Mouse (Mus musculus) layer of hippocampus, adult 2 months (tissue): ENCODE data around the gene Ghrhr. TPM values are rescaled to one million over a fixed set of nuclear protein-coding genes. Genes with fewer than 3 reads are reported as not detected.

Experiments
- DNase-seq, 2 experiments: peaks; one replicate each; pipeline ENCODE4 v3.0.0; 2022; ENCODE audit warnings: low spot score in 2 of 2
- H3K27ac ChIP-seq: fragments of 200-600 bp; 2 replicates; pipeline ENCODE4 v1.8.1; 2022
- H3K4me3 ChIP-seq: fragments of 200-600 bp; 2 replicates; pipeline ENCODE4 v1.8.1; 2022; ENCODE audit warnings: mild to moderate bottlenecking
- CTCF ChIP-seq: fragments of 200-600 bp; conservative IDR thresholded peaks from 2 replicates; pipeline ENCODE4 v1.8.1; 2022; ENCODE audit warnings: antibody characterized with exemption, mild to moderate bottlenecking, moderate library complexity
- total RNA-seq, 2 experiments: library from RNA; stranded (reverse); gene quantifications; 2 replicates each; pipeline ENCODE4 v1.2.3; 2021

The Ghrhr gene
- total RNA-seq, 2 experiments from 2014 or later, result not detected

DNA sequence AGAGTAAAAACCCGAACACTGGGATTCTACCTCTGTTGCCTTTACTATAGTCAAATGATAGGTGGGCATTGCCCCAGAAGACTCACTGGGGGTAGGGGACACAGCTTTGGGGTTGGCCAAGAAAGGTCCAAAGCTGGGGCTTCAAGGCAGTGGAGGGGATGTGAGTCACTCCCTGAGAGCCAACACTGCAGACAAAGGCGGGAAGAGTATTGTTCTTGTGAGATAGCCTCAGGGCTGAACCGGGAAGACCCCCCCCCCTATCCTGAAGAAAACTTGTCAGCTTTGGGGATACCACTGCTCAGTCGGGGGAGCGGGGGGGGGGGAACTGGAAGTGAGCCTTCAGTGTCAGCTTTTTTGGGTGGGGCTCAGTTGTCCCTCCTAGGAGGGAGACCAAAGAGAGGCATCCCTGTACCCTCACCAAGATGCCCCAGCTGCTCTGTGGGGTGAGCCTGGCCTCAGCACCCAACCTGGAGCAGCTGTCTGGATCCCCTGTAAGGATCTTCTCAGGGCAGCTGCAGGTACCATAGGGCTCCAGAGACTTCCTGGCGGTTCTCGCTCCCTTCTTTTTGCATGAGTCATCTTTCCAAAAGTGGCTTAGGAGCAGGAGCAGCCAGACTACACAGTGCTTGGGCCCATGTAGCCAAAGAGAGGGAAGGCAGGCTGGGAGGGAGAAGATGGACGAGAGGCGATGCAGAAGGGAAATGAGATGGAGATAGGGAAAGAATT is 31.6 kb upstream of the Ghrhr start:
- Histone ChIP-seq H3K27ac (no peak overlapping the region), H3K4me3 (no peak overlapping the region)
- no peak for DNase-seq
- no peak for TF ChIP-seq CTCF

DNA sequence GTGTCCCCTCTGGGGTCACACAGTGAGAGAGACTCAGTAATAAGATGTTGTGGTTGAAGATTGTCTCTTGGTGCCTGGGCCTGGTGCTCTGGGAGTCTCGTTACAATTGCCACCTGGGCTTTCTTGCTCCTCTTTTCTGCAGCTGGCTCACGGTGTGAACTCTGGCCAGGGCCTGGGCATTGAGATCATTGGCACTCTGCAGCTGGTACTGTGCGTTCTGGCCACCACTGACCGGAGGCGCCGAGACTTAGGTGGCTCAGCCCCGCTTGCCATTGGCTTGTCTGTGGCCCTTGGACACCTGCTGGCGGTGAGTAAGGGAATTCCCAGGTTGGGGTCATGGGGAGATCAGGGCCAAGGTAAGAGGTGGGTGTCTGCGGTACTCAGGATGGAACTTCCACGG is 30.8 kb upstream of the Ghrhr start:
- no peak for DNase-seq
- TF ChIP-seq CTCF, result no peak
- Histone ChIP-seq H3K4me3 (no peak overlapping the region), H3K27ac (no peak overlapping the region)

DNA sequence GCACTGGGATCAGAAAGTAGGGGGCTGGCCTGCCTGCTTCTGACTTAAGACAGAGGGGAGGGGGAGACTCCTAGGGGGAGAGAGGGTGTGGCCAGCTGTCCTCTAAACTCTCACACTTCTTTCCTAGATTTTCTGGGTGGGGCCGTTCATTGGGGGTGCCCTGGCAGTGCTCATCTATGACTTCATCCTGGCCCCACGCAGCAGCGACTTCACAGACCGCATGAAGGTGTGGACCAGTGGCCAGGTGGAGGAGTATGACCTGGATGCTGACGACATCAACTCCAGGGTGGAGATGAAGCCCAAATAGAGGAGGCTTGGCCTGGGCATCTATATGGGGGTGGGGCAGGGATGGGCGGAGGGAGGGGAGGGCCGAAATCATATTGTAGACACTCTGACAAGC is 29.6 kb upstream of the Ghrhr start:
- no peak overlapping the region for H3K4me3 ChIP-seq
- TF ChIP-seq CTCF, result no peak
- DNase-seq, result no peak
- H3K27ac ChIP-seq, result no peak overlapping the region

DNA sequence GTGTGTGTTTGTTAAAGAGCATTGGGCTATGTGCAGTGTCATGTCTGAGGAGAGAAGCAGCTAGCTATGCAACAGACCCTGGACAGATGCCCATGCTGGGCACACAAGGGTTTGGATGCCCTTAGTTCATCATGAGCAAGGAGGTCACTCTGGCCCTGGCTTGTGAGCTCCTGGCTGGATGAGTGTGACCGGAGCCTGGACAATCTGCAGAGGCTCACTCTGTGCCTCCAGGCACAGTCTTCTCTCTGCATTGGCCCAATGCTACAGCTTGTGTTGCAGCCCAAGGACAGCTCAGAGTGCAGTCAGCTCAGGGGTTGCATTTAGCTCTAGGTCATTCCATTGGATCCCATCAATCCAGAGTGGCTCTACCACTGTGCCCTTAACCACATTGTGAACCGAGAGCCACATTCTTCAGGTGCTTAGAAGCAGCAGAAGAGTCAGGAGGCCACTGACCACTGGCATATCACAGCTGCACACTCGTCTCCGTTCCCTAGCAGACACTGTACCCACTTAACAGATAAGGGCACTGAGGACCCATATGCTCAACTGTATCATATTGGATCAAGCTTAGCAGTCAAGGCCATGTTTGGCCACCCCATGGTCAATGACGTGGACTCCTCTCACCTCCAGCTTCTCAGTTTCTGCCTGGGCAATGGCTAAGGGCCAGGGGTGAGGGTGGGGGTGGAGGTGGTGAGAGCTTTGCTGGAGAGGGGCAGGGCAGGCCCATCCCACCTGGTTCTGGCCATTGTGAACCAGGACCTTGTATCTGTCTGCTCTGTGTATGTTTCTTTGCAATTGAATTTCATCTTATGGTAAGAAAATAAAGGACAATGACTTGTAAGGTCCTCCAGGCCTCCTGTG is 28.2 kb upstream of the Ghrhr start:
- Histone ChIP-seq H3K4me3 (no peak overlapping the region), H3K27ac (no peak overlapping the region)
- DNase-seq, result no peak
- no peak for TF ChIP-seq CTCF

DNA sequence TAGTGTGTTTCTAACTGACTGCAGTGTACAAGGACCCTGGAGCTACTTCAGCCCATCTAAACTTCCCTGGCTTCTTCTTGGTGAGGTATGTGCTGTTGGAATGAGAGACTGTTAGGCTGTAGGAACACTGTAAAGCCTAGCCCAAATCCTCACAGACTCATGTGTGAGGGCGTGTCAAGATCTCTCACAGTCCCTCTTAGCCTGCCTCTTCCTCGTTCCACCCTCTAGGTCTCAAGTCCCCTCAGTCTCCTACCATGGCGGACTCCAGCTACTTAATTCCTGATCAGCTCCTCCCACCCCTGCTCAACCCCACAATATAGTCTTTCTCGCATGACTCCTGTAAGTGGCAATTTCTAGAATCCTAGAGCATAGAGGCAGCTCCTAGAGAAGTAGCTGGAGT is 26.9 kb upstream of the Ghrhr start:
- H3K27ac ChIP-seq, result no peak overlapping the region
- TF ChIP-seq CTCF, result no peak
- H3K4me3 ChIP-seq, result no peak overlapping the region
- DNase-seq, result no peak

DNA sequence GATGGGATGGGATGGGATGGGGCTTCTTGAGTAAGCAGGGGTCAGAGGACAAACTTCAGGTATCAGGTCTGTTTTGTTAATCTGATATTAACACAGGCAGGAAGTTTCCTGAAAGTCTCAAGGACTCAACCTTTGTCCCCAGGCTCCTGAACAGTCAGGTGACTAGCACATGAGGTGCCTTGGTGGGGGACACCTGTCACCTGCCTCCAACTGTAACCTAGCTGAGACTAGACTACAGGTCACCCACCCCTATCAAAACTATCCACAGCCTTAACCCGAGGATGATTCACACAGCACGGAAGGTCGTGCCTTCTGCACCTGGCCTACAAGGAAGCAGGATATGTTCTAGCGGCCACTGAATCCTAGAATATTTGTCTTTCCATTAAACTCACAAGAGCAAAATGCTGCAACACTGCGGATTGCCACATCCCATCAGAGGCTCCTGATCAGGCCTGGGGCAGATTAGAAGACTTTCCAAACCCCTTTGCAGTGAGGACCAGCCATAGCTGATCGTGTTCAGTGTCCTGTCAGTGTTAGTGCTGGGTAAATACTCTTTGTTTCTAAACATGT is 25.6 kb upstream of the Ghrhr start:
- Histone ChIP-seq H3K4me3 (no peak overlapping the region), H3K27ac (no peak overlapping the region)
- DNase-seq, result no peak
- TF ChIP-seq CTCF, result no peak

DNA sequence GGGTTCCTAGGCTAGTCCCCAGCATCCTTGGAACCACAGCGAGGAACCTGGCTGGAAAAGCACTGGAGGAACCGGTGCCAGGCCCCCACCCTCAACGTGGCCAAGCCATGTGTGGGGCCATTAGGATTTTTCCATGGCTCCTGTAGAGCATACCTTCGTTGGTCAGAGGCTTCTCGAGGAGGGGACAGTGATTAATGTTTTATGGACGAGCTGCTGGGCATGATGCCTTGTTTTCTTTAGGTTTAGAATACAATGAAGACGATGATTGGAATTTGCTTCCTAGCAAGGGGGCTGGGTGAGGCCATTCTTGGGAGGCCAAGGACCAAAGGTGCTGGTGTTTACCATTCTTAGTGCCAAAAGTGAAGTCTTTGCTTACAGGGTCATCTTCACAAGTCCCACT is 24.4 kb upstream of the Ghrhr start:
- no peak overlapping the region for H3K27ac ChIP-seq
- H3K4me3 ChIP-seq, result no peak overlapping the region
- TF ChIP-seq CTCF, result no peak
- no peak for DNase-seq

DNA sequence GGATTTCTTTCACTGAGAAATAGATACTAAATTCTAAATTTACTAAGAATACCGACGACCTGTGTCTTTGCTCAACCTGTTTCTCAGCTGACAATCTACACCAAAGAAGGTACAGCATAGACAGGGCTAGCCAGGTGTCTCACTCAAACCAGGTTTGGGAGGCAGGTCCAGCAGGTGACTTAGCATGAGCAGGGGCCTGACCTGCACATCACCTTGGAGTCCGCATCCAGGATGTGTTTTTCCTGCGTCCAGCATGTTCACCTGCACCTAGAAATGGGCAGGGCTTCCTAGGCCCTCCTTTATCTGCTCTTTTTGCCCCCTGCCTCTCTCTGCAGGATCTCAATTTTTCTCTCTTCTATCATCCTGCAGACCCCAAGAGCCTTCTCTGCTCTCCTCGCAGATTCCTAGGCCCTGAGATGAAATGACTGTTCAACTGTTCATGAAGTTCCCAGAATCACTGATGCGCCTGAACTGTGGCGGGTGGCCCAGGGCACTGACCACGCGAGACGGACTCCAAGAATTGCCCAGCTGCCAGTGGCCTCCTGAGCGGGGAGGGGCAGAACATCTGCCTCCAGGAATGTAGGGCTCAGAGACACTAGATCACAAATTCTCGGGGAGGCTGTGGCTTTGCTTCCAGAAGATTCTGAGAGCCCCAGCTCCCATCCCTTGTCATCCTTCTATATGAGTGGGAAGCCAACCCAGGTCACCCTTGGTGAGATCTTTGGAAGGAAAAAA is 22.2 kb upstream of the Ghrhr start:
- TF ChIP-seq CTCF, result no peak

DNA sequence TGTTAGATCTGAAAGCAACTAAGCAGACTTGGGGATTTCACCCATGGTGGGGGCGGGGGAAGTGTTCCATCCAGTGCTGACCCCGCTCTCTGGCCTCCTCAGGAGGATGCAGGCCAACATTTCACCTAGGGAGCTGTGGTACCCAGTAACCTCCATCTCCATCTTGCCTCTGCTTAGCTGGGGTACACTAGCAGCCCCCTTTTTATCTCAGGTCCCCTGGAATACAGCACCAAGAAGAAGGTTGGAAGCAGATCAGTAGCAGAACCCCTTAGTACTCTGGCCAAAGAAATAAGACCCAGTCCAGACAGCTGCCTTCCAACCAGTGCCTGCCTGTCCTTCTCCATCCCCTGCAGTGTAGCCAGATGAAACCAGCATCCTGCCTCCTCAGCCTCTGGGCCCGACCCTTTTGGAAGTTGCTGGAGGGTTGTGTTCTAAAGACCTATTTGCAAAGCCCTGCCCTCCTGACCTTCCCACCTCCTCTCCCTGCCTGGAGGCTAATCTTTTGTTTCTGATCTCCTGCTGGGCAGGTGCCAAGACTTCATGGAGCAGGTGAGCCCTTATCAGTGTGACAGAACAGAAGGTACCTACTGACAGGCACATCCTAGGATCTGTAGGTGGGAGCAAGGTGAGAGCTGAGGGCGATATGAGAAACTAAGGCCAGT is 21.5 kb upstream of the Ghrhr start:
- DNase-seq, result no peak
- Histone ChIP-seq H3K4me3 (no peak overlapping the region), H3K27ac (no peak overlapping the region)
- TF ChIP-seq CTCF, result no peak

More for the DNA sequence above, 22.2 kb upstream of the Ghrhr start:
- no peak for DNase-seq
- no peak overlapping the region for H3K4me3 ChIP-seq
- H3K27ac ChIP-seq, result no peak overlapping the region

DNA sequence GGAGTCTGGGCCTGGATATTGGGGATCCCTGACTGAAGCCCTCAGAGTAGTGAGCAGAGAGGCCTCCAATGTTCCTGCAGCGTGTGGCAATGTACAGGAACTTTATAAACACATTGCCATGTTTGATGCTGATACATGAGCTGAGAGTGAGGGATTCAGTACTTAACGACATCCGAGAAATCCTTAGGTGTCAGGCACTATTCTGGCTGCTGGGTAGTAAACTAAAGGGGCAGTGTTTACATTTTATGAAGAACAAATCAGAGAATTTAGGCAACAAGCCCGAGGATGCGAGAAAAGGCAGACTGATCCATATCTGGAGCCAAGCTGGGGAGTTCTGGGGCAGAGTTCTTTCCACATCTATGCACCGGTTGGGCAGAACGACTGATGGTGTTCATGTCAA is 20.5 kb upstream of the Ghrhr start:
- H3K4me3 ChIP-seq, result no peak overlapping the region
- DNase-seq, result no peak
- H3K27ac ChIP-seq, result no peak overlapping the region
- no peak for TF ChIP-seq CTCF

DNA sequence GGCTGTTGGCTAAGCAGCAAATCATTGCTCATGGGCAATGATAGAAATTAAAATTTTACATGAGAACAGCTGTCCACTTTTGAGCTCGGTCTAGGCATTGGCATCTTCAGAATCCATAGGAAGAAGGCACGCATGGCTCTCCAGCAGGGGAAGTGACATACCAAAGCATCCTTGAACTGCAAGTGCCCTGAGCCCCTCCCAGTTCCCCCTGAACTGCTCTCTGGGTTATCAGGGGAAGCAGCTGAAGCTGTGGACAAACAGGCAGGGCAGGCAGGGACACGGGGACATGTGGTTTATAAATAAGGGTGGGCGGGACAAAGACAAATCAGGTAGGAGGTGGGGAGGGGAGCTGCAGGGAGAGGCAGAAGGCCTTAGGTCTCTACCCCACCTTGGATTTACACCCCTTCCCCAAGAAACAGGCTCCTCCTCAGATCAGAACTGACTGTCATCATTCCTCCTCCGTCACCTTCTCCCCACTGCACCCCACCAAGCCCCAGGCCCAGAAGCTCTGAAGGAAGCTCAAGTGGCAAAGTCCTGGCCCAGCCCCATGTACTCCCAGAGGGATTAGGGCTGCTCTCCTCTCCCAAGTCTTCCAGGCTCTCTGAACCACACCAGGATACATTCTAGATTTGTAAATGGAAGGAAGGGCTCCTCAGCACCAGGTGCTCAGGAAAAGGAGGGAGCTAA is 19.9 kb upstream of the Ghrhr start:
- DNase-seq, result no peak
- no peak overlapping the region for H3K4me3 ChIP-seq
- no peak overlapping the region for H3K27ac ChIP-seq
- TF ChIP-seq CTCF, result no peak
